Mouse (Mus musculus) left cerebral cortex, adult 2 months (tissue): ENCODE results near the gene Tent4b. TPM values are rescaled to one million over a fixed set of nuclear protein-coding genes. Genes with fewer than 3 reads are reported as not detected.

Experiments
- DNase-seq, 2 experiments: peaks; one replicate each; pipeline ENCODE4 v3.0.0; 2021 to 2022; ENCODE audit warnings: low spot score in 2 of 2, mixed read lengths in 1 of 2; ENCODE audit errors: extremely low spot score in 1 of 2
- H3K27ac ChIP-seq: fragments of 200-600 bp; 2 replicates; pipeline ENCODE4 v1.8.1; 2022
- H3K4me3 ChIP-seq: fragments of 200-600 bp; 2 replicates; pipeline ENCODE4 v1.8.1; 2022
- CTCF ChIP-seq: fragments of 200-600 bp; IDR thresholded peaks from 2 replicates; pipeline ENCODE4 v1.8.1; 2022; ENCODE audit warnings: antibody characterized with exemption, mild to moderate bottlenecking, moderate library complexity
- intact Hi-C: fragments of 180-260 bp; cut with DNase I; formaldehyde crosslinking; loops from one replicate; pipeline ENCODE4 v1.15.1; 2025
- total RNA-seq, 2 experiments: library from RNA; stranded (reverse); gene quantifications; 2 replicates each; pipeline ENCODE4 v1.2.3; 2021

The Tent4b gene
- total RNA-seq, 2 experiments from 2014 or later: 38.6 to 39.8 TPM

- H3K4me3 ChIP-seq: no peak overlapping the region
- DNase-seq: no peak
- TF ChIP-seq CTCF: no peak
- no peak overlapping the region for H3K27ac ChIP-seq
- intact Hi-C loops: no loop called here
Measured at GRCm38 (mm10) chr8:88236666-88237065, 37.7 kb downstream of the Tent4b start.

GRCm38 (mm10) chr8:88237606-88238005 lies 38.6 kb downstream of the Tent4b start:
- DNase-seq: no peak
- H3K4me3 ChIP-seq: no peak overlapping the region
- intact Hi-C loops: no loop called here
- TF ChIP-seq CTCF: no peak
- H3K27ac ChIP-seq: no peak overlapping the region

- TF ChIP-seq CTCF: no peak
- intact Hi-C loops: no loop called here
- no peak overlapping the region for H3K27ac ChIP-seq
- DNase-seq: no peak
- H3K4me3 ChIP-seq: no peak overlapping the region
Measured at GRCm38 (mm10) chr8:88239277-88239676, 40.3 kb downstream of the Tent4b start.

GRCm38 (mm10) chr8:88241871-88242270 lies 42.9 kb downstream of the Tent4b start:
- no peak for TF ChIP-seq CTCF
- DNase-seq: no peak
- intact Hi-C loops: loop anchor here (5.0 to 10.0 kb wide), 3 partner anchors 40 to 647 kb away; no protein-coding TSS in a partner anchor
- Histone ChIP-seq H3K4me3 (no peak overlapping the region), H3K27ac (no peak overlapping the region)

GRCm38 (mm10) chr8:88244298-88244697 lies 45.3 kb downstream of the Tent4b start:
- DNase-seq: peak; percentile 28 to 37
- Histone ChIP-seq H3K27ac (no peak overlapping the region), H3K4me3 (no peak overlapping the region)
- peak; percentile 83 for TF ChIP-seq CTCF
- intact Hi-C loops: loop anchor here (5.0 to 10.0 kb wide), 3 partner anchors 42 to 649 kb away; no protein-coding TSS in a partner anchor

GRCm38 (mm10) chr8:88252791-88253190 lies 53.8 kb downstream of the Tent4b start:
- TF ChIP-seq CTCF: peak; percentile 46
- H3K27ac ChIP-seq: no peak overlapping the region
- H3K4me3 ChIP-seq: no peak overlapping the region
- DNase-seq: no peak
- intact Hi-C loops: no loop called here

GRCm38 (mm10) chr8:88254957-88255356 lies 55.9 kb downstream of the Tent4b start:
- DNase-seq: no peak
- intact Hi-C loops: no loop called here
- H3K27ac ChIP-seq: no peak overlapping the region
- H3K4me3 ChIP-seq: no peak overlapping the region
- TF ChIP-seq CTCF: no peak

- Histone ChIP-seq H3K27ac (no peak overlapping the region), H3K4me3 (no peak overlapping the region)
- no peak for DNase-seq
- intact Hi-C loops: no loop called here
- no peak for TF ChIP-seq CTCF
Measured at GRCm38 (mm10) chr8:88258024-88258423, 59.0 kb downstream of the Tent4b start.

GRCm38 (mm10) chr8:88258544-88258943 lies 59.5 kb downstream of the Tent4b start:
- intact Hi-C loops: no loop called here
- no peak overlapping the region for H3K4me3 ChIP-seq
- no peak overlapping the region for H3K27ac ChIP-seq
- TF ChIP-seq CTCF: no peak
- no peak for DNase-seq

- DNase-seq: no peak
- no peak overlapping the region for H3K4me3 ChIP-seq
- no peak overlapping the region for H3K27ac ChIP-seq
- intact Hi-C loops: loop anchor here (10.0 kb wide), 2 partner anchors 454 to 494 kb away; no protein-coding TSS in a partner anchor
- no peak for TF ChIP-seq CTCF
Measured at GRCm38 (mm10) chr8:88260466-88260980, 61.5 kb downstream of the Tent4b start.

- intact Hi-C loops: loop anchor here (10.0 kb wide), 2 partner anchors 452 to 492 kb away; no protein-coding TSS in a partner anchor
- DNase-seq: no peak
- H3K4me3 ChIP-seq: no peak overlapping the region
- H3K27ac ChIP-seq: no peak overlapping the region
- no peak for TF ChIP-seq CTCF
Measured at GRCm38 (mm10) chr8:88262831-88263635, 64.0 kb downstream of the Tent4b start.

GRCm38 (mm10) chr8:88265511-88265910 lies 66.5 kb downstream of the Tent4b start:
- Histone ChIP-seq H3K27ac (no peak overlapping the region), H3K4me3 (no peak overlapping the region)
- no peak for DNase-seq
- TF ChIP-seq CTCF: no peak
- intact Hi-C loops: loop anchor here (10.0 kb wide), 2 partner anchors 449 to 489 kb away; no protein-coding TSS in a partner anchor
